Mouse (Mus musculus): ENCODE data around the gene Inpp1.
A peak's percentile ranks its signal among the peaks of the same experiment; 100 is the strongest.

Inpp1 gene

GRCm38 (mm10) chr1:52793692-52794091 is 23.8 kb downstream of the Inpp1 start:
- DNase-seq (ENCODE audit: low read depth, low spot score), result peak; percentile 43

DNA sequence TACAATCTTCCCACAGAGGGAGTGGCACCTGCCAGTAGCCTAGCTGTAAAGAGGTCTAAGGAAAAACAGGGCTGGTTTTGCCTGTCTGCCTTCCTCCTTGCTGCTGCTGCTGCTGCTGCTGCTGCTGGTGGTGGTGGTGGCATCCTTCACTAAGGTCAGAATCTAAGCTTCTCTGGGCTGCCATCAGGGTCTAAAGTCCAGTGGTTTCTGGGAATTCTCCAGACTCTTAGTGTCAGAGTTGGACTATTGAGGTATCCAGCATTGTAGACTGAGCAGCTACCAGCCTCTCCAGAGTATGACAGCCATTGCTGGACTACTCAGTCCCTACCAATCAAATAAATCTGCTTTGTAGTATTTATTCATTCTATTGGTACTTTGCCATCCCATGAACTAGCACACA is 24.8 kb downstream of the Inpp1 start:
- DNase-seq (ENCODE audit: low read depth, low spot score), result no peak

- no peak for DNase-seq (ENCODE audit: low read depth, low spot score)
Observed at GRCm38 (mm10) chr1:52787254-52787653, 30.2 kb downstream of the Inpp1 start.

GRCm38 (mm10) chr1:52765176-52766111 is 52.0 kb downstream of the Inpp1 start:
- DNase-seq (ENCODE audit: low read depth, low spot score), result no peak

DNA sequence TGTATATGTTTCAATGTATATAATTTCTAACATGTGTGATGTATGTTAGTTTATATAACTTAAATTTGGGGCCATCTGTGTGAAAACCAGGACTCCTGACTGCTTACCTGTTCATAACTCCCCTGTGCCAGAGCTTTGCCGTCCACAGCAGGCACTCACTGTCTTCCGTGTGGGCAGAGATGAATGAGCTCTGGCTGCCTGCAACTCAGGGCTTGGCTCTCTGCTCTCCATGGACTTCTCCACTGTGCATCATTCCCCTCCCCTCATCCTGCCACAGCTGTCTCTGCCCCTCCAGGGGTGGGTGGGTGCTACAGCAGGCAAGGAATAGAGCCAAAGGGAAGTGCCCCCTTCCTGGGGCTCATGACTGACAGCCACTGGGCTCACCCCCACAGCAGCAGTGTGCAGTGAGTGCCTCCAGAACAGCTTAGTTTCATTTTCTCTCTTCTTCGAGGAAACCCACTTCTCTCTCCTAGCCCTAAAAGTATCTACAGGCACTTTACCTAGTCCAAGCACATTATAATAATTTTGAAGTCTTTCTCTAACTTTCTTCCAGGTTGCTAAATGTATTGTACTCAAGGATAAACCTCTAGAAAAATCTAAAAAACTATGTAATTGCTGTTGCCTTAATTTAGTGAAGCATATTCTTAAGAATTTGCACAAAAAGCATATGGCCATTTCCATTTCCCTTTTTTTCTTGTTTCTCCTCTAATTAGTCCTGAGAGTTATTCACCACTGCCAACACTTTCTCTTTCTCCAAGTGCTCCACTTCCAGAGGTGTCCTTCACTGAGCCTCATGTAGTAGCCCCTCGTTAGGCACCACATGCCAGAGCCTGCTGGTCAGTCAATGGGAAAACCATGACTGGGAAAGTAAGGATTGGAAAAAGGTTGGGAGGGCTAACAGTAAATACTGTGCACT is 53.3 kb downstream of the Inpp1 start:
- DNase-seq (ENCODE audit: low read depth, low spot score), result peak; percentile 25

- DNase-seq (ENCODE audit: low read depth, low spot score), result no peak
Observed at GRCm38 (mm10) chr1:52758174-52758573, 59.3 kb downstream of the Inpp1 start.

DNA sequence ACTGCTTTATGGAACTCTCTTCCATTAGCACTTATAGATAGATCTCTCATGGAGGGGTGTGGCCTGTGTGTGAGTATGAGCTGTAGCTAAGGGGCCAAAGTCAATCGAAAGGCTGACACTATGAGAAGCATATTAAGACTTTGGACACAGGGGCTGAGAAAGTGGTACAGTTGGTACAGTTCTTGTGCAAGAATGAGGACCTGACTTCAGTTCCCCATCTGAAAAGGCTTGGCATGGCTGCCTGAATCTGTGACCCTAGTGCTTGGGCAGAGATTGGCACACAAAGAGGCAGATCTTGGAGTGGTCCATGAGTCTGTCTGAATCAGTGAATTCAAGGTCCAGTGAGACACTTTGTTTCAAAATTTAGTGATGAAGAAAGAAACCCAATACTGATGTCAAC is 63.2 kb downstream of the Inpp1 start:
- no peak for DNase-seq (ENCODE audit: low read depth, low spot score)

- no peak for DNase-seq (ENCODE audit: low read depth, low spot score)
Observed at GRCm38 (mm10) chr1:52753828-52754227, 63.7 kb downstream of the Inpp1 start.

- DNase-seq (ENCODE audit: low read depth, low spot score), result no peak
Observed at GRCm38 (mm10) chr1:52752706-52753105, 64.8 kb downstream of the Inpp1 start.

- peak; percentile 14 for DNase-seq (ENCODE audit: low read depth, low spot score)
Observed at GRCm38 (mm10) chr1:52751634-52752033, 65.9 kb downstream of the Inpp1 start.

DNA sequence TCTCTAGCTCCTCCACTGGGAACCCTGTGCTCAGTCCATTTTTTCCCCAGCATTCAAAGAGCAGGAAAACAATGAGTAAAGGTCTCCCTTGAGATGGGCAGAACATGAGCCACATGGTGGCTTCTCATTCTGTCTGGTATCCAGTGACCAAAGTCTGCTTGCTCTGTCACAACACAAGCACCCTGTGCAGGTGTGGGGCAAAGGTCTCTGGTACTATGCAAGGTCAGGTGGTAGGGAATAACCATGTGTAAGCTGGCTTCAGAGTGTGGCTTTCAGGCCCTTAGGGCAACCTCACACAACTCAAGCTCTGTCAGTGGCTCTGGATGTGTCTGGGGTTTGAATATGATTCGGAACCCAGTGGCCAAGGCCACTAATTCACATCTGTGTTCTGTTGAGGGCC is 67.5 kb downstream of the Inpp1 start:
- DNase-seq (ENCODE audit: low read depth, low spot score), result no peak

GRCm38 (mm10) chr1:52748260-52748659 is 69.2 kb downstream of the Inpp1 start:
- peak; percentile 79 for DNase-seq (ENCODE audit: low read depth, low spot score)

DNA sequence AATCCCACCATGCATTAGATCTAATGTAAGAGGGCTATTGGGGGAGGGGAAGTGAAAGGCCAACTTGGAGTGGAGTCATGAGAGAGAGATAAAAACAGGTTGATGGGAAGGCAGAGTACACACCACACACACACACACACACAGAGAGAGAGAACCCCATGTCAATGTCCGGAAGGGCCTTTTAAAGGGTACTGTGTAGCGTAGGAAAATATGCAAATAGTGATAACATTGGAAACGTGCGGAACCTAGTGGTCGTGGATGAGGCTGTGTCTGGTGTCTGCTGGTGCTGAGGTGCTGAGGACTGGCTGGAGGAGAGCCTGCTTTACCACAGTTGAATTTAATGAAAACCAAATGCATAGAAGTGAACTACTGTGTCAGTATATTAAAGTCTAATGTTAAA is 74.9 kb downstream of the Inpp1 start:
- no peak for DNase-seq (ENCODE audit: low read depth, low spot score)
